Mouse (Mus musculus) E14TG2a.4 (cell line): Measurements from ENCODE around the gene Ccr2.
"Not testable (repeated sequence)": the region's sequence is repeated elsewhere in the genome, so short reads cannot be mapped to it uniquely, and the experiment has no call there.

Source experiments
- CTCF ChIP-seq: conservative IDR thresholded peaks from 2 replicates; pipeline ENCODE4 v1.5.1; 2014; ENCODE audit warnings: low read length
- POU5F1 ChIP-seq: IDR thresholded peaks from 2 replicates; pipeline ENCODE4 v1.6.1; 2014; ENCODE audit warnings: low read length, borderline replicate concordance

DNA sequence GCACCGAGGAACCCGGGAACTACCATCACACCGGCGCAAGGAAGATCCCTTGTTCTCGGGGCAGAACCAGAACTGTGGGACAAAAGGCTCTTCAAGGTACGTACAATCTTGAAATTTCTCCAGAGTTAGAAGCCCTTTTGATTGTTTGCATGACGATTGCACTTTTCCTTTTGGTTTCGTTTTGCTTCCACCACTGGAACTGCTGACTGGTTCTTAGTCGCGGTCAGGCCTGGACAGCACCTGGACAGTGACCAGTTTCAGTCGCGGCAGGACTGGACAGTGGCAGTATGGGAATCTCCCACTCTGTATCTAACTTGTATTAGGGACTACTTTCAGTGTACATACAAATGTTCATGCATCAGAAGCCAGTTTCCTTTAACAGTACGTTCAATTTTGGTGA is 21.3 kb upstream of the Ccr2 start:
- TF ChIP-seq CTCF, POU5F1: not testable (repeated sequence)
